Mouse (Mus musculus) forebrain, embryonic 11.5 days (tissue): ENCODE results near the gene Lnpk. TPM values are rescaled to one million over a fixed set of nuclear protein-coding genes. Genes with fewer than 3 reads are reported as not detected.

Experiments
- ATAC-seq: fragments of 200-750 bp; cut with Nextera tagmentation; replicated peaks from 2 replicates; pipeline ENCODE4 v1.8.0; 2017; ENCODE audit warnings: moderate TSS enrichment; ENCODE audit not compliant: low FRiP score
- DNase-seq: peaks from one replicate; pipeline ENCODE4 v3.0.0-alpha.2; 2017; ENCODE audit warnings: low spot score
- H3K27ac ChIP-seq: fragments of 300-500 bp; sonication (generic); 2 replicates; pipeline ENCODE4 v1.5.1; 2014; ENCODE audit warnings: low read depth, low read length
- H3K27me3 ChIP-seq: fragments of 300-500 bp; sonication (generic); 2 replicates; pipeline ENCODE4 v1.6.1; 2014; ENCODE audit warnings: mild to moderate bottlenecking, low read length, mixed read lengths; ENCODE audit not compliant: control insufficient read depth, insufficient read depth
- H3K36me3 ChIP-seq: fragments of 300-500 bp; sonication (generic); 2 replicates; pipeline ENCODE4 v1.6.1; 2014; ENCODE audit warnings: mild to moderate bottlenecking, low read length, moderate library complexity, mixed read lengths; ENCODE audit not compliant: control insufficient read depth, insufficient read depth
- H3K4me1 ChIP-seq: fragments of 300-500 bp; sonication (generic); replicated peaks from 2 replicates; pipeline ENCODE4 v1.6.1; 2014; ENCODE audit warnings: low read length, mixed read lengths; ENCODE audit not compliant: control insufficient read depth, insufficient read depth
- H3K4me2 ChIP-seq: fragments of 300-500 bp; sonication (generic); 2 replicates; pipeline ENCODE4 v1.6.1; 2014; ENCODE audit warnings: low read depth, mild to moderate bottlenecking, low read length, moderate library complexity, mixed read lengths; ENCODE audit not compliant: severe bottlenecking
- H3K4me3 ChIP-seq: fragments of 300-500 bp; sonication (generic); 2 replicates; pipeline ENCODE4 v1.5.1; 2014; ENCODE audit warnings: low read depth, low read length
- H3K9ac ChIP-seq: fragments of 300-500 bp; sonication (generic); 2 replicates; pipeline ENCODE4 v1.6.1; 2014; ENCODE audit warnings: low read length
- H3K9me3 ChIP-seq: fragments of 300-500 bp; sonication (generic); 2 replicates; pipeline ENCODE4 v1.6.1; 2016; ENCODE audit warnings: low read length, mixed read lengths; ENCODE audit not compliant: control insufficient read depth
- WGBS: fragments of 180-500 bp; shearing (Covaris S2); extraction: QIAGEN DNeasy Blood & Tissue Kit; methylation state at CpG from one replicate; pipeline ENCODE4 v1.1.7; 2014; 5-methylcytosine and 5-hydroxymethylcytosine counted together
- polyA plus RNA-seq: library from polyadenylated mRNA; unstranded; fragments of >200 nt; fragmentation: Nextera tagmentation; extraction: Ambion mirVana; gene quantifications from 2 replicates; pipeline ENCODE4 v1.2.1, GENCODE M21; 2014

Gene Lnpk
- polyA plus RNA-seq, 1 experiment from 2014 or later: 46.3 TPM

- peaks cover 4% of the 10 kb centered on the region; the same call in 1 of the 2 replicates for H3K36me3 ChIP-seq
- H3K27me3 ChIP-seq: no peaks in the 10 kb centered on the region
- H3K9me3 ChIP-seq: no peaks in the 10 kb centered on the region
- 64% methylated on average over 2 of the region's 2 CpGs for whole genome bisulfite sequencing
- ATAC-seq: no peak
- H3K9ac ChIP-seq: no peak overlapping the region
- H3K4me2 ChIP-seq: no peak overlapping the region
- DNase-seq: no peak
- no peak overlapping the region for H3K4me3 ChIP-seq
- no peak overlapping the region for H3K27ac ChIP-seq
- no peaks in the 10 kb centered on the region for H3K4me1 ChIP-seq
Measured at GRCm38 (mm10) chr2:74548306-74548705, 30.9 kb downstream of the Lnpk start.

DNA sequence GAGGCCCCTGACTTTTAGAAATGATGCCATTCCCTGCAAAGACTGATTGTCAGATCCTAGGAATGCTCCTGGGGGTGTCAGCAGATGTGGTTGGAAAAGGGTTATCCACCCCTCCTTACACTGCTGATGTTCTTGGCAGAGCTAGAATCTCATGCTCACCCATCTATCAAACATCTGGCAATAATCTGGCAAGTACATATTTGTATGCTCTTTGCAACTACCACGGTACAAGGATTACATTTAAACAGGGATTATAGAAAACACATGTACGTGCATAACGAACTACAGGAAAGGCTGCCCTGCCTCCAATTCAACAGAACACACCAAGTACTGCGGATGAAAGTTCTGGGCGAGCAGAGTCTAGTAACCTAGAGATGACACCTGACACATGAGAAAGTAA, 70.9 kb downstream of the Lnpk start:
- WGBS: 79% methylated on average over 5 of the region's 5 CpGs
- Histone ChIP-seq H3K4me1 (no peaks in the 10 kb centered on the region), H3K4me2 (no peak overlapping the region), H3K36me3 (no peaks in the 10 kb centered on the region), H3K9me3 (no peaks in the 10 kb centered on the region), H3K9ac (no peak overlapping the region), H3K27ac (no peak overlapping the region), H3K27me3 (no peaks in the 10 kb centered on the region), H3K4me3 (no peak overlapping the region)
- no peak for ATAC-seq
- no peak for DNase-seq

DNA sequence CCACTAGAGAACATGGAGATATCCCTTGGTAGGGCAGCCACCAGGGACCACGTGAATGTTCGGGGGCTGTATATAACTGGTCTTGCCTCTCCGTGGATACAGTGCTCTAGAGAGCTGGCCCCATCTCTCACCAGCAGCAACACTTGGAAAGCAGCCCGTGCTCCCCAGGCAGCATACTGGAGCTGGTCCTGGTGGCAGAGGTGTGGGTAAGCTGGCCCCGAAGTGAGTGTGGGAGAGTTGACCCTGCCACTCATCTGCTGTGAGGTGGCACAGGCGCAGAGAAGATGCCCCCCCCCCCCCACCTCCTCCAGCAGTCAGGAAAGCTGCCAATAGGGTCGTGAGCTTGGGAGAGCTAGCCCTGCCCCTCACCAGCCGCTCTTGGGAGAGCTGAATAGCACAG, 72.8 kb downstream of the Lnpk start:
- Histone ChIP-seq H3K27ac (no peak overlapping the region), H3K27me3 (no peaks in the 10 kb centered on the region), H3K4me1 (no peaks in the 10 kb centered on the region), H3K9ac (no peak overlapping the region), H3K36me3 (no peaks in the 10 kb centered on the region), H3K4me2 (no peak overlapping the region), H3K9me3 (no peaks in the 10 kb centered on the region), H3K4me3 (no peak overlapping the region)
- DNase-seq: no peak
- ATAC-seq: no peak
- 43% methylated on average over 8 of the region's 8 CpGs for WGBS

DNA sequence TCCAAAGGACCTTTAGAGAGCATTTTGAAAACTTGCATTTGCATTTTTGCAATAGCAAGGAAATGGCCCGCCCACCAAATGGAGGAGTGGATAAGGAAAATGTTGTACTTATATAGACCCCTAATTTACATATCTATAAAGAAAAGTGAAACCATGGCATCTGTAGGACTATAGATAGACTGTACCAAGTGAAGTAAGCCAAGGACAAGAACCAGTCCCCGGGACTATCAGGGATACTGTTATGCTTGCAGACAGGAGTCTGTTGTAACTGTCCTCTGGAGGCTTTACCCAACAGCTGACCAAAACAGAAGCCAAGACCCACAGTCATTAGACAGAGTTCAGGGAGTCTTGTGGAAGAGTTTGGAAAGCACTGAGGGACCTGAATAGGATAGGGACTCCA, 78.9 kb downstream of the Lnpk start:
- Histone ChIP-seq H3K4me3 (no peak overlapping the region), H3K27me3 (no peaks in the 10 kb centered on the region), H3K9me3 (no peaks in the 10 kb centered on the region), H3K9ac (no peak overlapping the region), H3K36me3 (no peaks in the 10 kb centered on the region), H3K27ac (no peak overlapping the region), H3K4me2 (no peak overlapping the region), H3K4me1 (no peaks in the 10 kb centered on the region)
- ATAC-seq: no peak
- no peak for DNase-seq
- WGBS: 88% methylated on average over 2 of the region's 2 CpGs

DNA sequence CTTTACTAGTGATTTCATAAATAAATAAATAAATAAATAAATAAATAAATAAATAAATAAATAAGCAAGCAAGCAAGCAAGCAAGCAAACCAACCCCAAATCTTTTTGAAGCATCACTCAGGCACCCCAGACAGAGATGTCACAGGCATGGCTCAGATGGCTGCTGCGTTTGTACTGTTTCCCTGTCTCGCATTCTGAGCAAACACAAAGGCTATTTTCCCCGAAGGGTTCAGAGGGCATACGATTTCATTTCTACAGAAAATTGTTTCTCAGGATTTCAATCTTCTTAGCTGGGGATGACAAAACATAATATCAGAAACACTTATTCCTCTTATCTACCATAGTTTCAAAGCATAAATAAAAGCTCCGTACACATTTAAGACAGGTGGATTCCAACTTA, 81.4 kb downstream of the Lnpk start:
- ATAC-seq (no peak), DNase-seq (no peak)
- no peak overlapping the region for H3K27ac ChIP-seq
- H3K4me1 ChIP-seq: no peaks in the 10 kb centered on the region
- H3K4me3 ChIP-seq: no peak overlapping the region
- H3K36me3 ChIP-seq: no peaks in the 10 kb centered on the region
- no peaks in the 10 kb centered on the region for H3K9me3 ChIP-seq
- WGBS: 61% methylated on average over 5 of the region's 5 CpGs
- H3K27me3 ChIP-seq: no peaks in the 10 kb centered on the region
- H3K4me2 ChIP-seq: no peak overlapping the region
- no peak overlapping the region for H3K9ac ChIP-seq

- H3K4me3 ChIP-seq: no peak overlapping the region
- H3K9me3 ChIP-seq: no peaks in the 10 kb centered on the region
- no peak for ATAC-seq
- H3K9ac ChIP-seq: no peak overlapping the region
- no peak overlapping the region for H3K27ac ChIP-seq
- no peaks in the 10 kb centered on the region for H3K36me3 ChIP-seq
- no peaks in the 10 kb centered on the region for H3K27me3 ChIP-seq
- 81% methylated on average over 13 of the region's 13 CpGs for WGBS
- no peak for DNase-seq
- peaks cover 4% of the 10 kb centered on the region; the same call in 1 of the 2 replicates for H3K4me1 ChIP-seq
- H3K4me2 ChIP-seq: no peak overlapping the region
Measured at GRCm38 (mm10) chr2:74491426-74491825, 87.8 kb downstream of the Lnpk start.

GRCm38 (mm10) chr2:74490186-74490585, 89.0 kb downstream of the Lnpk start:
- Histone ChIP-seq H3K27ac (no peak overlapping the region), H3K4me2 (no peak overlapping the region), H3K9ac (no peak overlapping the region), H3K27me3 (no peaks in the 10 kb centered on the region), H3K9me3 (no peaks in the 10 kb centered on the region), H3K36me3 (no peaks in the 10 kb centered on the region), H3K4me3 (no peak overlapping the region), H3K4me1 (peaks cover 4% of the 10 kb centered on the region; the same call in 1 of the 2 replicates)
- 80% methylated on average over 1 of the region's 1 CpGs for WGBS
- ATAC-seq (no peak), DNase-seq (no peak)

- no peak overlapping the region for H3K9ac ChIP-seq
- ATAC-seq (no peak), DNase-seq (no peak)
- 52% methylated on average over 7 of the region's 7 CpGs for WGBS
- H3K27me3 ChIP-seq: no peaks in the 10 kb centered on the region
- no peak overlapping the region for H3K27ac ChIP-seq
- H3K4me3 ChIP-seq: no peak overlapping the region
- no peak overlapping the region for H3K4me2 ChIP-seq
- H3K9me3 ChIP-seq: no peaks in the 10 kb centered on the region
- H3K36me3 ChIP-seq: no peaks in the 10 kb centered on the region
- peaks cover 4% of the 10 kb centered on the region; the same call in 1 of the 2 replicates for H3K4me1 ChIP-seq
Measured at GRCm38 (mm10) chr2:74488443-74488842, 90.8 kb downstream of the Lnpk start.

GRCm38 (mm10) chr2:74482651-74483050, 96.6 kb downstream of the Lnpk start:
- DNase-seq: no peak
- Histone ChIP-seq H3K27me3 (no peaks in the 10 kb centered on the region), H3K4me2 (no peak overlapping the region), H3K36me3 (no peaks in the 10 kb centered on the region), H3K9me3 (no peaks in the 10 kb centered on the region), H3K4me3 (no peak overlapping the region), H3K4me1 (no peaks in the 10 kb centered on the region), H3K27ac (no peak overlapping the region), H3K9ac (no peak overlapping the region)
- WGBS: 92% methylated on average over 10 of the region's 10 CpGs
- ATAC-seq: no peak
